Mouse (Mus musculus): ENCODE results near the gene Cd22.

GRCm38 (mm10) chr7:30863386-30863785 lies 16.8 kb downstream of the Cd22 start:
- TF ChIP-seq EP300 (IDR thresholded peaks at IDR 0.05; ENCODE audit: low read depth), result no peak
- no peak for TF ChIP-seq CTCF (IDR thresholded peaks at IDR 0.05; ENCODE audit: low read depth)
